Mouse (Mus musculus) E14TG2a.4 (cell line): ENCODE results near the gene Arhgap1.

ENCODE experiments used
- CTCF ChIP-seq: conservative IDR thresholded peaks from 2 replicates; pipeline ENCODE4 v1.5.1; 2014; ENCODE audit warnings: low read length
- POU5F1 ChIP-seq: IDR thresholded peaks from 2 replicates; pipeline ENCODE4 v1.6.1; 2014; ENCODE audit warnings: low read length, borderline replicate concordance

GRCm38 (mm10) chr2:91689452-91689851, 39.8 kb downstream of the Arhgap1 start:
- TF ChIP-seq CTCF (no peak), POU5F1 (no peak)
